Mouse (Mus musculus) lung, adult 2 months (tissue): ENCODE measurements around the gene Ociad1.
A peak's percentile ranks its signal among the peaks of the same experiment; 100 is the strongest.

Experiments
- CTCF ChIP-seq: fragments of 200-500 bp; IDR thresholded peaks from 2 replicates; pipeline ENCODE4 v1.5.1; 2011; ENCODE audit warnings: mild to moderate bottlenecking, low read length, control low read depth; ENCODE audit not compliant: insufficient read depth
- POLR2A ChIP-seq: fragments of 200-500 bp; IDR thresholded peaks from 2 replicates; pipeline ENCODE4 v1.6.1; 2011; ENCODE audit warnings: low read depth, mild to moderate bottlenecking, control low read depth, low read length, borderline replicate concordance; ENCODE audit errors: extremely low read depth

DNA sequence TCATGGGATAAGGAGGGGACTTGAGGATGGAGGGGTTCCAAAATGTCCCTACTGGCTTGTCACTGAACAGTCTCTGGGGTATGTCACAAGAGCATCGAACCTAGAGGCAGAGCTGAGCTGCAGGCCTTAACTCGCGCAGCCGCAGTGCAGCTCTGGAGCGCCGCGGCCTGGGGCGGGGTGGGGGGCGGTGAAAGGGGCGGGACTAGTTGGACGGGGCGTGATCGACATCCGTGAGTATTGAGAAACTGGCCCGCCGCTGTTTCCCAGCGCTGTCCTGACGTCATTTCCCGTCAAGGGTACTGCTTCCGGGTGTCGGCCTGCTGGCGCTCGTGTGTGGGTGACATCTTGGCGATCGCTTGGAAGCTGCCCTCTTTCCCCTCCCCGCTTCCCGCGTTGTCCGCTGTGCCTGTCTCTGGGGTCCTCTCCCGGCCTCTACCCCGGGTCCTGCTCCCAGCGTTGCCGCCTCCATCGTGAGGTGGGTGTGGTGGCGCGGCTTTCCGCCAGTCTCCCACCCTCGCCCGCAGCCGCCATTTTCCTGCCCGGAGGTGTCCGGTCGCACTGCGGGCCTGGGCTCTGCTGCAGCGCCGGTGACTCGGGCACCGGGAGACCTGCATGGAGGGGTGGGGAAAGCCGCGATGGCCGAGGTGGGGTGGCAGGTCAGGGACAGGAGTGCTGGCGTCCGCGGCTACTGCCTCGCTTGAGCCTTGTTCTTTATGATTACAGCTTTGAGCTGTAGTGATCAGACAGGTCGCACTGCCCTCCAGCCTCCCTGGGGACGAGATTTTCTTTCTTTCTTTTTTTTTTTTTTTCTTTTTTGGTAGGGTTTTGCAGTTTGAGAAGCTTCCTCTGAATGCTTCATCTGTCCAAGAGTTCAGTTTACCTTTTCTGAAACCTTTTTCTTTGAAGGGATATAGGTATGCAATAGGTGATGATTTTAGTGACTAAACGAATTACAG lies at the start of gene Ociad1:
- no peak for TF ChIP-seq CTCF
- TF ChIP-seq POLR2A: peak; percentile 98
